Mouse (Mus musculus) limb, embryonic 14.5 days (tissue): Measurements from ENCODE around the gene Cdkn1a. TPM values are rescaled to one million over a fixed set of nuclear protein-coding genes. Genes with fewer than 3 reads are reported as not detected.

Experiments used
- ATAC-seq: fragments of 200-750 bp; cut with Nextera tagmentation; 2 replicates; pipeline ENCODE4 v1.8.0; 2017; ENCODE audit warnings: low read depth, moderate number of reproducible peaks, moderate TSS enrichment; ENCODE audit not compliant: low FRiP score
- DNase-seq: peaks from one replicate; pipeline ENCODE4 v3.0.0-alpha.2; 2015; ENCODE audit warnings: low spot score
- H3K27ac ChIP-seq: fragments of 300-500 bp; sonication (generic); replicated peaks from 2 replicates; pipeline ENCODE4 v1.5.1; 2014; ENCODE audit warnings: low read depth, mild to moderate bottlenecking, low read length, moderate library complexity, mixed read lengths
- H3K27me3 ChIP-seq: fragments of 300-500 bp; sonication (generic); 2 replicates; pipeline ENCODE4 v1.6.1; 2014; ENCODE audit warnings: low read length, mixed read lengths; ENCODE audit not compliant: control insufficient read depth, insufficient read depth
- H3K36me3 ChIP-seq: fragments of 300-500 bp; sonication (generic); 2 replicates; pipeline ENCODE4 v1.6.1; 2014; ENCODE audit warnings: mild to moderate bottlenecking, low read length, moderate library complexity, mixed read lengths; ENCODE audit not compliant: control insufficient read depth, insufficient read depth
- H3K4me1 ChIP-seq: fragments of 300-500 bp; sonication (generic); 2 replicates; pipeline ENCODE4 v1.6.1; 2014; ENCODE audit warnings: antibody characterized with exemption, low read length, mixed read lengths; ENCODE audit not compliant: control insufficient read depth, insufficient read depth
- H3K4me2 ChIP-seq: fragments of 300-500 bp; sonication (generic); replicated peaks from 2 replicates; pipeline ENCODE4 v1.6.1; 2014; ENCODE audit warnings: low read depth, mild to moderate bottlenecking, low read length, moderate library complexity; ENCODE audit not compliant: severe bottlenecking
- H3K4me3 ChIP-seq: fragments of 300-500 bp; sonication (generic); replicated peaks from 2 replicates; pipeline ENCODE4 v1.5.1; 2014; ENCODE audit warnings: low read length
- H3K9ac ChIP-seq: fragments of 300-500 bp; sonication (generic); 2 replicates; pipeline ENCODE4 v1.6.1; 2014; ENCODE audit warnings: mild to moderate bottlenecking, low read depth, low read length, moderate library complexity; ENCODE audit not compliant: severe bottlenecking
- H3K9me3 ChIP-seq: fragments of 300-500 bp; sonication (generic); 2 replicates; pipeline ENCODE4 v1.6.1; 2016; ENCODE audit warnings: low read length; ENCODE audit not compliant: control insufficient read depth
- POLR2A ChIP-seq: fragments of 200-500 bp; IDR thresholded peaks from 2 replicates; pipeline ENCODE4 v1.8.0; 2012; ENCODE audit warnings: inconsistent platforms, mild to moderate bottlenecking, moderate library complexity, borderline replicate concordance; ENCODE audit not compliant: insufficient read depth, insufficient read length; ENCODE audit errors: extremely low read depth
- WGBS: fragments of 180-500 bp; shearing (Covaris S2); extraction: QIAGEN DNeasy Blood & Tissue Kit; methylation state at CpG from one replicate; pipeline ENCODE4 v1.1.7; 2014; 5-methylcytosine and 5-hydroxymethylcytosine counted together
- polyA plus RNA-seq, 2 experiments: library from polyadenylated mRNA; depleted of rRNA in 1 of 2; stranded (reverse) in 1 of 2; unstranded in 1 of 2; fragments of >200 nt; fragmentation: Nextera tagmentation in 1 of 2; extraction: Ambion mirVana in 1 of 2; gene quantifications; 2 replicates each; pipeline versions ENCODE4 v1.2.1 to v1.2.3; 2012 to 2014

Gene Cdkn1a
- polyA plus RNA-seq, 2 experiments, result 61.6 to 164 TPM

DNA sequence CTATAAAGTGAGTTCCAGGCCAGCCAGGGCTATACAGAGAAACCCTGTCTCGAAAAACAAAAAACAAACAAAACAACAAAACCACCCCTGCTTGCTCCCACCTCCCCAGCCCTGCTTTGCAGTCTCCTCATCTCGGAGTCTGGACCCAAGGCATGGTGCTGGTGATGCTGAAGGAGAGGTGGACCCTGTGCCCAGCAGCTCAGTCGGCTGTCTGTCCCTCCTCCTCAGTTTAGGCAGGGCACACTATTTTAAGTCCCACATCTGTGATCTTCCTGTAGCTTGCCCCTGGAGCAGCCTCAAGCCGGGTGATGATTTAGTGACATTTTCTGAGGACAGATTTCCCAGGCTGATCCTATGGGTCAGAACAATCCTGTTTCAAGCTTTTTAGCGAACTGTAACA is 35.2 kb upstream of the Cdkn1a start:
- Histone ChIP-seq H3K4me3 (no peak overlapping the region), H3K27ac (no peak overlapping the region), H3K27me3 (no peaks in the 10 kb centered on the region), H3K9me3 (no peaks in the 10 kb centered on the region), H3K9ac (no peak overlapping the region), H3K4me2 (no peak overlapping the region), H3K36me3 (no peaks in the 10 kb centered on the region), H3K4me1 (peaks cover 32% of the 10 kb centered on the region)
- TF ChIP-seq POLR2A, result no peak
- DNase-seq (no peak), ATAC-seq (no peak)
- 56% methylated on average over 5 of the region's 5 CpGs for WGBS

GRCm38 (mm10) chr17:29056207-29056606 is 34.6 kb upstream of the Cdkn1a start:
- ATAC-seq (peak; percentile 69), DNase-seq (no peak)
- Histone ChIP-seq H3K9me3 (no peaks in the 10 kb centered on the region), H3K9ac (no peak overlapping the region), H3K36me3 (no peaks in the 10 kb centered on the region), H3K4me3 (no peak overlapping the region), H3K27ac (no peak overlapping the region), H3K4me1 (peaks cover 30% of the 10 kb centered on the region), H3K27me3 (no peaks in the 10 kb centered on the region), H3K4me2 (peak overlapping the region; percentile 30; the same call in 1 of the 2 replicates)
- 6% methylated on average over 7 of the region's 7 CpGs for WGBS
- TF ChIP-seq POLR2A, result no peak

DNA sequence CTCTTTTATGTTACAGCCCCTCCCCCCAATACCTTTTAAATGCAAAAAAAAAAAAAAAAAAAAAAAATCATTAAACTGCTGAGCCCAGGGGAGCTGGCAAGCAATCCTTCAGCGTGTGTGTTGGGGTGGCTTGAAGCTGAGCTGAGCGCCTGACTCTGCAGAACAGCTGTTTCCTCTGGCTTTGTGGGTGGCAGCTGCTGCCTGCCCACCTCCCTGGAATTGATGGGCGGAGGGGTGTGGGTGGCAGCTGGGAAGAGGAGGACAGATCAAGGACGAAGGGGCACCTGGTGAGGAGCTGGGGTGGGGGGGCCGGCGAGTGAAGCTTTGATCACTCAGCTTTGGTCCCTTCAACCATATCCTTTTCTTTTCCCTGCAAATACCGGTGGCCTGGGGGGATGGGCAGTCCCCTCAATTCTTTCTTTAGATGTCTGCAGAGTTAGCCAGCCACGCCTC is 34.1 kb upstream of the Cdkn1a start:
- WGBS, result 0% methylated on average over 8 of the region's 8 CpGs
- no peak for DNase-seq
- ATAC-seq, result peak; percentile 77
- peaks cover 30% of the 10 kb centered on the region for H3K4me1 ChIP-seq
- peak overlapping the region; percentile 30 for H3K4me2 ChIP-seq
- H3K9me3 ChIP-seq, result no peaks in the 10 kb centered on the region
- no peak overlapping the region for H3K4me3 ChIP-seq
- H3K27me3 ChIP-seq, result no peaks in the 10 kb centered on the region
- no peaks in the 10 kb centered on the region for H3K36me3 ChIP-seq
- TF ChIP-seq POLR2A, result no peak
- no peak overlapping the region for H3K9ac ChIP-seq
- H3K27ac ChIP-seq, result 0 out of 2 replicates have a peak overlapping the region, but pooled peaks have one; percentile 14

DNA sequence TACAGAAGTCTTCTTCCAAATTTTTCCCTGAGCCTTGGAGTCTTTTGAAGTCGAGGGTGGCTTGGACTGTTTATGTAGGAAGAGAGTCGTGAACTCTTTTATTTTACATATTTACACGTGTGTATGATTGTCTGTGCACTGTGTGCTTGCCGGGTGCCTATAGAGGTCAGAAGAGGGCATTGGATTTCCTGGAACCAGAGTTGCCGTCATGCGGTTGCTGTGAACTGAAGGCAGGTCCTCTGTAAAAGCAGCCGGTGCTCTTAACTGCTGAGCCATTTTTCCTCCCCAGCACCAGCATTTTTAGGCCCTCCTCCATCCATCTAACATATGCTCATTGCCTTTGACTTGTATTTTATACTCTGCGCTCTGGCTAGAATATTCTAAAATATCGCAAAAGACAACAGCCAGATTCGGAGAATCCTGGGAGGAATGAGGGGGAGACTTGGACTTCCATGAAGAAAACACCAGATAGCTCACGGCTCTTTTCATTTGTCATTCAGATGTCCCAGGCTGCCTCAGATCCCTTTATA is 33.4 kb upstream of the Cdkn1a start:
- no peaks in the 10 kb centered on the region for H3K36me3 ChIP-seq
- TF ChIP-seq POLR2A, result no peak
- 0 out of 2 replicates have a peak overlapping the region, but pooled peaks have one; percentile 14 for H3K27ac ChIP-seq
- no peak for ATAC-seq
- H3K4me3 ChIP-seq, result no peak overlapping the region
- H3K9ac ChIP-seq, result no peak overlapping the region
- WGBS, result 69% methylated on average over 11 of the region's 11 CpGs
- H3K4me1 ChIP-seq, result peaks cover 30% of the 10 kb centered on the region
- DNase-seq, result no peak
- H3K9me3 ChIP-seq, result no peaks in the 10 kb centered on the region
- H3K4me2 ChIP-seq, result no peak overlapping the region; the same call in 1 of the 2 replicates
- no peaks in the 10 kb centered on the region for H3K27me3 ChIP-seq

DNA sequence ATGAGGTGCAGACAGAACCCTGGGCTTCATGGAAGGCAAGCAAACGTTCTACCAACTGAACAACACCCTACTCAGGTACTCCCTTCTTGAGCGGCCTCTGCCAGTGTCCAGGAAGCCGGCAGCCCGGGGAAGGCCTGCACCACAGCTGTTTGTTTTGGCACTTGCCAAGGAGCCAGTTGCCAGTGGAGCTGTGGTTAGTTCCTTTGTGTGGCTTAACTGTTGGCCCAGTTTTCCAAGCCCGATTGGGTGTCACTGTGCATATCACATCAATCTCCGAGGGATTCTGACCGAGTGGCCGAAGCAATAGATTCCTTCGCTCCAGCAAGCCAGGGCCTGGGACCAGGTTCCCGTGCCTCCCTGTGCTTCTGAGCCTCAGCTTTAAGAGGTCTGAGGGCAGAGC is 32.8 kb upstream of the Cdkn1a start:
- H3K9ac ChIP-seq, result no peak overlapping the region
- 75% methylated on average over 10 of the region's 10 CpGs for WGBS
- no peaks in the 10 kb centered on the region for H3K36me3 ChIP-seq
- H3K4me2 ChIP-seq, result no peak overlapping the region
- no peak for TF ChIP-seq POLR2A
- no peak overlapping the region for H3K27ac ChIP-seq
- H3K4me1 ChIP-seq, result peaks cover 30% of the 10 kb centered on the region
- DNase-seq (no peak), ATAC-seq (no peak)
- H3K9me3 ChIP-seq, result no peaks in the 10 kb centered on the region
- H3K4me3 ChIP-seq, result no peak overlapping the region
- H3K27me3 ChIP-seq, result no peaks in the 10 kb centered on the region
